Mouse (Mus musculus): ENCODE results near the gene Mst1r.
A peak's percentile ranks its signal among the peaks of the same experiment; 100 is the strongest.

Mst1r gene

GRCm38 (mm10) chr9:107906252-107906966 lies at the start of gene Mst1r:
Gene Mst1r, plus strand, starts transcription at chr9:107906873.
- DNase-seq: peak; percentile 89

GRCm38 (mm10) chr9:107858343-107858742 lies 48.3 kb upstream of the Mst1r start:
- DNase-seq: no peak

GRCm38 (mm10) chr9:107864493-107864892 lies 42.2 kb upstream of the Mst1r start:
- no peak for DNase-seq

GRCm38 (mm10) chr9:107866081-107866480 lies 40.6 kb upstream of the Mst1r start:
- DNase-seq: no peak

GRCm38 (mm10) chr9:107872350-107873098 lies 34.1 kb upstream of the Mst1r start:
- peak; percentile 94 for DNase-seq

- no peak for DNase-seq
Observed at GRCm38 (mm10) chr9:107873137-107873536, 33.5 kb upstream of the Mst1r start, which contains the start of gene Rbm6. Gene Rbm6, minus strand, starts transcription at chr9:107873237.

- no peak for DNase-seq
Observed at GRCm38 (mm10) chr9:107880411-107880810, 26.3 kb upstream of the Mst1r start.

- peak; percentile 93 for DNase-seq
Observed at GRCm38 (mm10) chr9:107887804-107888266, 18.8 kb upstream of the Mst1r start, which contains the start of gene Mon1a. Gene Mon1a, plus strand, starts transcription at chr9:107888151.

- peak; percentile 53 for DNase-seq
Observed at GRCm38 (mm10) chr9:107888267-107888850, 18.3 kb upstream of the Mst1r start.

- no peak for DNase-seq
Observed at GRCm38 (mm10) chr9:107890260-107890659, 16.4 kb upstream of the Mst1r start.

GRCm38 (mm10) chr9:107891023-107891422 lies 15.7 kb upstream of the Mst1r start:
- DNase-seq: peak; percentile 43

GRCm38 (mm10) chr9:107898563-107898962 lies 8.1 kb upstream of the Mst1r start:
- DNase-seq: no peak

- DNase-seq: no peak
Observed at GRCm38 (mm10) chr9:107899855-107900254, 6.8 kb upstream of the Mst1r start.

- DNase-seq: peak; percentile 67
Observed at GRCm38 (mm10) chr9:107900840-107901626, 5.6 kb upstream of the Mst1r start.

GRCm38 (mm10) chr9:107901627-107901914 lies 5.1 kb upstream of the Mst1r start:
- no peak for DNase-seq

GRCm38 (mm10) chr9:107904726-107905125 lies 1.9 kb upstream of the Mst1r start:
- peak; percentile 87 for DNase-seq

GRCm38 (mm10) chr9:107906967-107907800 lies 511 bp downstream of the Mst1r start:
- DNase-seq: no peak

GRCm38 (mm10) chr9:107907801-107908120 lies 1.1 kb downstream of the Mst1r start:
- no peak for DNase-seq

- no peak for DNase-seq
Observed at GRCm38 (mm10) chr9:107908410-107909158, 1.9 kb downstream of the Mst1r start.

GRCm38 (mm10) chr9:107910025-107910769 lies 3.5 kb downstream of the Mst1r start:
- no peak for DNase-seq

All from thymus, postnatal 14 days (tissue).